Mouse (Mus musculus): Measurements from ENCODE around the gene Gm14322.
"Not testable (repeated sequence)": the region's sequence is repeated elsewhere in the genome, so short reads cannot be mapped to it uniquely, and the experiment has no call there.

Gene Gm14322

DNA sequence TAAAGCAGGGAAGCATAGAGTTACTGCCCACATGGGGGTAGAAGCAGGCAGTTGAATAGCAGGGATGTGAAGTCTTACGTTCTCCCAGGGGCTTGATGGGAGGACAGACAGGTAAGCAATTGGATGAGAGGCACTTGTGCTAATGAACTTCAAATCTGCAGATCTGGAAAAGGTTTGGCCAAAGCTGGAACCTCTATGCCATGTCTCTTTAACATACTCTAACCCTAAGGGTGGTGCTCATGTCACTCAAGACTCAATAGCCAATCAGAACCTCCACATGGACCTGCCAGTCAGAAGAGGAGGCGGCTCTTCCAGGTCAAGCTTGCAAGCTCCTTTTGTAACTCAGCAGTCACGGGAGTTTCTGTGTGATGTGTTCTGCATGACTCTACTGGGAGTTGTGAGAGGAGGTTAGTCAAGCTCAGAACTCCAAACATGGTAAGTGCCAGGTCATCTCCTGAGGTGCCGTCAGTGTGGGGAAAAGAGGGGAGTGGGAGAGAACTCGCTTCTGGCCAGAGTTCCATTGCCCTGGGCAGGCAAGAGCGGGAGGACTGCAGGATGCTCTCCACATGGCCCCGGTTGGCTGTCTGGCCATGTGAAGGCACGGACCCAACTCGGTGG, at the start of gene Gm14322:
Gene Gm14322 (plus strand): TSS at position 348 of the 618 bp plus-strand sequence.
- DNase-seq: peak; percentile 30 to 59

DNA sequence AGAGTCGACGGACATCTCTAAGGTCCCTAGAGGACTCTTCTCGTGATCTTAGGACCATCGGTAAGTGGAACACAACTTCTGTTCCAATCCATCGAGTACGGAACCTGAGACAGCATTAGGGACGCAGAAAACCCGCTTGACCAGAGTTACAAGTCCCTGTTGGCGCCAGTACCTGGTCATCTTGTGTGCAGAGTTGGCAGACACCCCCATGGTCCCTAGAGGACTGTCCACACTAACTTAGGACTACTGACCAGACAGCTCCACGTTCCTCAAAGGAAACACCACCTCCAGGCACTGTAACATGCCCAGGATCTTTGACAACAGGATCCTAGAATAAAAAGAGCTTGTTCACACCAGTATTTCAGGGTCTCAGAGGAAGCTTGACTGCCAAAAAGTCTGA, 17.6 kb upstream of the Gm14322 start:
- not testable (repeated sequence) for DNase-seq

DNA sequence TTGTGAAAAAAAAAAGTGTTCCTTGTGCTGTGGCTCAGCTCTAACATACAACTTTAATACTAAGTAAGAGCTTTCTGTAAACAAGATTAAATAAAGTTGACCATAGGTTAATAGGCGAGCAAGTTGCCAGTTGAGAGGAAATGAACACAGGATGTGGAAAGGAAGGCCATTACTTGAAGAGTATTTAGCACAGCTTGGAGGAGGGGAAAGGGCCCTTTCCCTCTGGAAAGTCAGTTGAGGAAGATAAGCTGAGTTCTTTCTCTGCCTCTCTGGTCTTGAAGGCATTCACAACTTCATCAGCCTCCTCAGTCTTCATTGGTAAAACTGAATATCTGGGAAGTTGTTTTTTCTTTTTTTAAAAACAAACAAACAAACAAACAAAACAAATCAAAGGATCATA, 28.3 kb downstream of the Gm14322 start:
- DNase-seq: not testable (repeated sequence)

DNA sequence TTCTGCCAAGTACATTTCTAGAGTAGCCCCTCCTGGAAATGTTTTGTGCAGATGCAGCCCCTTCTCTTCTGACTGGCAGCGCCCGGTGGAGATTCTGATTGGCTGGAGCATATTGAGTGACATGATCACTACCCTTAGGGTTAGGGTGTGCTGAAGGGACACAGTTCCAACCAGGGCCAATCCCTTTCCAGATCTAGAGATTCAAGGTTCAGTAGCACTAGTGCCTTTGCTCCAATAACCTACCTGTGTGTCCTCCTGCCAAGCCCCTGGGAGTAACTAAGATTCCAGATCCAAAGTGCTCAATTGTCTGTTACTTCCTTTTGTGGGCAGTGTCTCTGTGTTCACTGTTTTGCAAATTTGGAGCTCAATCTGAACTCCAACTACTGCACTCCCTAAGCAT, 47.1 kb downstream of the Gm14322 start:
- not testable (repeated sequence) for DNase-seq

Data from cerebellum, postnatal 36 days (tissue).